In genomic region chr17:46704887-46705835, GRCm38 (mm10) we compare ENCODE assay signal across 8 mouse cellular contexts. TPM values are rescaled to one million over a fixed set of nuclear protein-coding genes. Genes with fewer than 3 reads are reported as not detected.
DNase-seq lines count a peak whose midpoint lies in the region; ATAC-seq and TF ChIP-seq lines count a peak whose summit lies in the region.

Ppp2r5d (minus strand) TSS chr17:46705111.

- peak within 1 kb of the TSS; percentile 97 for H3K9ac ChIP-seq in hindbrain, embryonic 13.5 days

- H3K27me3 ChIP-seq in Patski = no peaks in the 10 kb centered on the region
- no peaks in the 10 kb centered on the region for H3K27me3 ChIP-seq in hindbrain, embryonic 13.5 days

- in situ Hi-C loops in Patski (cut with MboI; ENCODE audit: low pct_unique_long_range_greater_than_20kb) = no loop called here

- H3K4me1 ChIP-seq in hindbrain, embryonic 13.5 days (replicated peaks) = peaks cover 50% of the 10 kb centered on the region

- CTCF ChIA-PET in Patski (lab: Charles Lee) = interaction anchor here (1.0 to 1.3 kb wide), 3 partner anchors 8 to 36 kb away, joined by 3 to 4 read pairs (median 3); no protein-coding TSS in a partner anchor

- peak; percentile 92 for ATAC-seq in Patski
- ATAC-seq in hindbrain, embryonic 13.5 days (ENCODE audit: low FRiP score) = peak; percentile 95

- H3K36me3 ChIP-seq in hindbrain, embryonic 13.5 days = no peaks in the 10 kb centered on the region

- peak within 1 kb of the TSS; percentile 93 for H3K4me3 ChIP-seq in hindbrain, embryonic 13.5 days

- peak; percentile 93 for DNase-seq in Patski (ENCODE audit: low read depth, low spot score)
- peak; percentile 95 for DNase-seq in cerebellum, postnatal 14 days
- peak; percentile 96 for DNase-seq in frontal cortex, postnatal 14 days (ENCODE audit: low spot score in 2 of 2)
- peak; percentile 79 to 84 for DNase-seq in layer of hippocampus, postnatal 25 days (ENCODE audit: extremely low spot score in 1 of 2, low spot score in 1 of 2)
- peak; percentile 99 for DNase-seq in lung, postnatal 25 days (ENCODE audit: low spot score)
- DNase-seq in retina, embryonic 14.5 days (ENCODE audit: low spot score) = peak; percentile 98
- peak; percentile 94 for DNase-seq in thymus, postnatal 4 days

- no peaks in the 10 kb centered on the region for H3K9me3 ChIP-seq in hindbrain, embryonic 13.5 days

- POLR2A ChIA-PET in Patski (lab: Charles Lee) = interaction anchor here (0.9 to 1.7 kb wide), 7 partner anchors 8 to 39 kb away, joined by 3 to 8 read pairs (median 3); partner anchors contain the start of gene Klhdc3

- WGBS in hindbrain, embryonic 13.5 days = 1% methylated on average over 48 of the region's 48 CpGs

- peak within 1 kb of the TSS; percentile 66 for H3K4me2 ChIP-seq in hindbrain, embryonic 13.5 days

- peak within 1 kb of the TSS; percentile 94 for H3K27ac ChIP-seq in hindbrain, embryonic 13.5 days

- no peak for TF ChIP-seq CTCF in Patski (IDR thresholded peaks at IDR 0.05)

RNA-seq across cellular contexts. Expression of gene Ppp2r5d, which starts in this region (rescaled TPM):
- 87.8 TPM for polyA plus RNA-seq in Patski (2021)
- polyA plus RNA-seq in hindbrain, embryonic 13.5 days (2015; fragmentation: Nextera tagmentation; extraction: Ambion mirVana) = 78.2 and 79.7 TPM in 2 replicates
- total RNA-seq in layer of hippocampus, postnatal 25 days (2021) = 10 to 100 TPM; 88.1 to 91.8 TPM

Comparison
In these comparisons a context has a peak if more than half of its experiments do, and no peak if none do; other contexts are left out.
1. Peak in every context shown above with its lines: DNase-seq, ATAC-seq, H3K4me3 ChIP-seq and H3K27ac ChIP-seq.